Mouse (Mus musculus): ENCODE results near the gene Gm44805. TPM values are rescaled to one million over a fixed set of nuclear protein-coding genes. Genes with fewer than 3 reads are reported as not detected.

Gene Gm44805
- total and polyA plus RNA-seq, 3 experiments = not detected

DNA sequence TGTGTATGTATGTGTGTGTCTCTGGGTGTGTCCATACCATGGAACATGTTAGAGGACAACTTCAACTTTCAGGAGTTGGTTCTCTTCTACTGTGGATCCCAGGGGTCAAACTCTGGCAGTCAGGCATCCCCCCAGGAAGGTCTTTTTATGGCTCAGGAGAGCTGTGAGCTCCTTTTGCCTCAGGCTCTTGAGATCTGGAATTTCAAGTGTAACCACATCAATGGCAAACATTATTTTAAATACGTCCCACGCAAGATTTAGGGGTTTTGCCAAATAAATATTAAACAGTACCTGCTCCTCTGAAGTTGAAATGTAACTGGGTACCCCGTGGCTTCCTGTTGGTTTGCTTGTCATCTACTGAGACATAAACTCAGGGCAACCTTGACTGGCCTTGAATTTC is 1.8 kb upstream of the Gm44805 start:
- no peak overlapping the region for H3K9ac ChIP-seq (ENCODE audit: insufficient read depth, low read depth)
- H3K27ac ChIP-seq (ENCODE audit: insufficient read depth, low read depth) = no peak overlapping the region

DNA sequence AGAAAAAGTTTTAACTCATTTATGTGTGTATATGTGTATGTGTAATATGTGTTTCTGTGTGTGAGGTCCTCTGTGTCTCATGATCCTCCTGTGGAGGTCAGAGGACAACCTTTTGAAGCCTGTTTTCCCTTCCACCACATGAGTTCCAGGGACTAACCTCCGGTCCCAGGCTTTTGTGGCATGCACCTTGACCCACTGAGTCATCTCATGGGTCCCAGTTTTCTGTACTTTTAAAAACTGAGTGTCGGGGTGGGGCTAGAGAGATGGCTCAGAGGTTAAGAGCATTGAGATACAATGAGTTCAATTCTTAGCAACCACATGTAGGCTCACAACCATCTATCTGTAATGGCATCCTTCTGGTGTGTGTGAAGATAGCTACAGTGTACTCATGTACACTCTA is 521 bp downstream of the Gm44805 start:
- dilution Hi-C loops (cut with MboI; ENCODE audit: extremely low pct_ligation_motif_present, extremely low pct_unique_long_range_greater_than_20kb, low sequenced_read_pairs) = no loop called here

More for the DNA sequence above, 1.8 kb upstream of the Gm44805 start:
- no peaks in the 10 kb centered on the region for H3K9me3 ChIP-seq (replicated peaks; ENCODE audit: low read length)
- dilution Hi-C loops (cut with MboI; ENCODE audit: extremely low pct_ligation_motif_present, extremely low pct_unique_long_range_greater_than_20kb, low sequenced_read_pairs) = no loop called here
- in situ Hi-C loops (cut with MboI; ENCODE audit: low pct_ligation_motif_present, low pct_unique_long_range_greater_than_20kb, low sequenced_read_pairs) = no loop called here
- no peaks in the 10 kb centered on the region for H3K36me3 ChIP-seq (replicated peaks in 1 of 2; ENCODE audit: control insufficient read depth in 1 of 2, insufficient read depth in 1 of 2, low read length in 1 of 2)
- H3K27me3 ChIP-seq (replicated peaks) = no peaks in the 10 kb centered on the region
- no peak overlapping the region for H3K4me3 ChIP-seq (replicated peaks in 1 of 3; ENCODE audit: low read depth in 2 of 3, low read length in 2 of 3, poor library complexity in 1 of 3)
- DNase-seq (ENCODE audit: extremely low read depth) = no peak
- H3K4me1 ChIP-seq (ENCODE audit: control insufficient read depth in 1 of 2, insufficient read depth in 2 of 2) = peaks cover 2 to 18% of the 10 kb centered on the region in 2 experiments; a peak in 3 of 4 replicates
- H3K79me2 ChIP-seq (replicated peaks; ENCODE audit: control insufficient read depth, extremely low read depth, insufficient read depth, poor library complexity, severe bottlenecking) = no peaks in the 10 kb centered on the region
- no peak for TF ChIP-seq ZNF384 (IDR thresholded peaks at IDR 0.05; ENCODE audit: low read depth, low read length)
- TF ChIP-seq MAZ (IDR thresholded peaks at IDR 0.05; ENCODE audit: low read depth, low read length) = no peak
- no peak overlapping the region for H3K4me2 ChIP-seq (ENCODE audit: insufficient read depth, low read depth, poor library complexity, severe bottlenecking)

DNA sequence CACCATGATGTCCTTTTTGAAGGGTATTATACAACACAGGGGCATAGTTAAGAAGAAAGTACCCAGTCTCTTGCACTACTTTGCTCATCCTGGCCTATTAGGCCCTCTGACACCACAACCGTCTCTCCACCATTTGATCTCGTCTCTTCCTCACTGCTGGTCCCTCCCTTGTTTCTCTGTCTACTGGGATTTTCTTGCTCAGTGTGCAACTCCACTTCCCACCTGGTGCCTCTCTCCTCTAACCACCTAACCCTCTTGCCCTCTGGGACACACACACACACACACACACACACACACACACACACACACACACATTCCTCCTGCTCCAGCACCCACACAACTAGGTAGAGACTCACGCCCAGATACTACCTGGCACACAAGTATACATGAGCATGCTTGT is 2.3 kb downstream of the Gm44805 start:
- dilution Hi-C loops (cut with MboI; ENCODE audit: extremely low pct_ligation_motif_present, extremely low pct_unique_long_range_greater_than_20kb, low sequenced_read_pairs) (no loop called here), in situ Hi-C loops (cut with MboI; ENCODE audit: low pct_ligation_motif_present, low pct_unique_long_range_greater_than_20kb, low sequenced_read_pairs) (no loop called here)
- Histone ChIP-seq H3K9me3 (replicated peaks; ENCODE audit: low read length) (no peaks in the 10 kb centered on the region), H3K4me1 (ENCODE audit: control insufficient read depth in 1 of 2, insufficient read depth in 2 of 2) (peaks cover 2 to 3% of the 10 kb centered on the region in 2 experiments; a peak in 3 of 4 replicates), H3K27me3 (replicated peaks) (peaks cover 3% of the 10 kb centered on the region), H3K4me2 (ENCODE audit: insufficient read depth, low read depth, poor library complexity, severe bottlenecking) (no peak overlapping the region), H3K4me3 (replicated peaks in 1 of 3; ENCODE audit: low read depth in 2 of 3, low read length in 2 of 3, poor library complexity in 1 of 3) (no peak overlapping the region), H3K79me2 (replicated peaks; ENCODE audit: control insufficient read depth, extremely low read depth, insufficient read depth, poor library complexity, severe bottlenecking) (no peaks in the 10 kb centered on the region), H3K9ac (ENCODE audit: insufficient read depth, low read depth) (no peak overlapping the region), H3K27ac (ENCODE audit: insufficient read depth, low read depth) (no peak overlapping the region), H3K36me3 (replicated peaks in 1 of 2; ENCODE audit: control insufficient read depth in 1 of 2, insufficient read depth in 1 of 2, low read length in 1 of 2) (no peaks in the 10 kb centered on the region)
- no peak for DNase-seq (ENCODE audit: extremely low read depth)
- no peak for TF ChIP-seq ELF1 (IDR thresholded peaks at IDR 0.05; ENCODE audit: low read depth, low read length)
- no peak for TF ChIP-seq ZMIZ1 (IDR thresholded peaks at IDR 0.05; ENCODE audit: low read depth, low read length)
- no peak for TF ChIP-seq TCF12 (IDR thresholded peaks at IDR 0.05; ENCODE audit: low read depth, low read length)
- TF ChIP-seq PAX5 (IDR thresholded peaks at IDR 0.05; ENCODE audit: low read length) = no peak
- no peak for TF ChIP-seq IRF4 (IDR thresholded peaks at IDR 0.05; ENCODE audit: low read depth, low read length)
- TF ChIP-seq ZNF384 (IDR thresholded peaks at IDR 0.05; ENCODE audit: low read depth, low read length) = no peak
- TF ChIP-seq MYC (IDR thresholded peaks at IDR 0.05; ENCODE audit: low read depth, low read length) = no peak
- no peak for TF ChIP-seq ETS1 (conservative IDR thresholded peaks at IDR 0.05; ENCODE audit: low read depth, low read length)
- no peak for TF ChIP-seq POLR2A (IDR thresholded peaks at IDR 0.05; ENCODE audit: low read depth, low read length)
- no peak for TF ChIP-seq E2F4 (IDR thresholded peaks at IDR 0.05; ENCODE audit: insufficient replicate concordance, low read depth, low read length)
- no peak for TF ChIP-seq MAFK (IDR thresholded peaks at IDR 0.05; ENCODE audit: insufficient replicate concordance, low read length)
- TF ChIP-seq UBTF (IDR thresholded peaks at IDR 0.05; ENCODE audit: low read depth, low read length) = no peak
- TF ChIP-seq TBP (conservative IDR thresholded peaks at IDR 0.05; ENCODE audit: low read depth, low read length) = no peak
- no peak for TF ChIP-seq MXI1 (IDR thresholded peaks at IDR 0.05; ENCODE audit: low read depth, low read length)
- no peak for TF ChIP-seq SMC3 (IDR thresholded peaks at IDR 0.05; ENCODE audit: low read depth, low read length)
- TF ChIP-seq SIN3A (IDR thresholded peaks at IDR 0.05; ENCODE audit: low read length) = no peak
- TF ChIP-seq ZKSCAN1 (IDR thresholded peaks at IDR 0.05; ENCODE audit: borderline replicate concordance, low read depth, low read length) = no peak
- TF ChIP-seq NELFE (IDR thresholded peaks at IDR 0.05; ENCODE audit: low read depth, low read length) = no peak

More for the DNA sequence above, 521 bp downstream of the Gm44805 start:
- peaks cover 2% of the 10 kb centered on the region for H3K27me3 ChIP-seq (replicated peaks)
- H3K79me2 ChIP-seq (replicated peaks; ENCODE audit: control insufficient read depth, extremely low read depth, insufficient read depth, poor library complexity, severe bottlenecking) = no peaks in the 10 kb centered on the region
- H3K9me3 ChIP-seq (replicated peaks; ENCODE audit: low read length) = no peaks in the 10 kb centered on the region
- no peak overlapping the region for H3K27ac ChIP-seq (ENCODE audit: insufficient read depth, low read depth)
- H3K9ac ChIP-seq (ENCODE audit: insufficient read depth, low read depth) = no peak overlapping the region
- H3K4me3 ChIP-seq (replicated peaks in 1 of 3; ENCODE audit: low read depth in 2 of 3, low read length in 2 of 3, poor library complexity in 1 of 3) = no peak overlapping the region
- in situ Hi-C loops (cut with MboI; ENCODE audit: low pct_ligation_motif_present, low pct_unique_long_range_greater_than_20kb, low sequenced_read_pairs) = no loop called here
- TF ChIP-seq TBP (conservative IDR thresholded peaks at IDR 0.05; ENCODE audit: low read depth, low read length) (no peak), POLR2AphosphoS2 (IDR thresholded peaks at IDR 0.05; ENCODE audit: low read depth, low read length) (no peak), ETS1 (conservative IDR thresholded peaks at IDR 0.05; ENCODE audit: low read depth, low read length) (no peak)
- H3K4me2 ChIP-seq (ENCODE audit: insufficient read depth, low read depth, poor library complexity, severe bottlenecking) = no peak overlapping the region
- peaks cover 2 to 10% of the 10 kb centered on the region in 2 experiments; a peak in 3 of 4 replicates for H3K4me1 ChIP-seq (ENCODE audit: control insufficient read depth in 1 of 2, insufficient read depth in 2 of 2)
- H3K36me3 ChIP-seq (replicated peaks in 1 of 2; ENCODE audit: control insufficient read depth in 1 of 2, insufficient read depth in 1 of 2, low read length in 1 of 2) = no peaks in the 10 kb centered on the region
- no peak for DNase-seq (ENCODE audit: extremely low read depth)
